Mouse (Mus musculus) natural killer cell, adult 2 months (primary cell): Measurements from ENCODE around the gene C7.

Experiments
- DNase-seq, 2 experiments: peaks; one replicate each; pipeline ENCODE4 v3.0.0; 2022; ENCODE audit warnings: low spot score in 2 of 2

The C7 gene

GRCm38 (mm10) chr15:5002903-5003302 lies 60.6 kb downstream of the C7 start:
- no peak for DNase-seq

GRCm38 (mm10) chr15:4973355-4973754 lies 90.2 kb downstream of the C7 start:
- DNase-seq: no peak
